Mouse (Mus musculus) retina, embryonic 14.5 days (tissue): ENCODE results near the gene Rab37.
A peak's percentile ranks its signal among the peaks of the same experiment; 100 is the strongest.

Experiments used
- DNase-seq: peaks from one replicate; pipeline ENCODE4 v3.0.0-alpha.2; 2015; ENCODE audit warnings: low spot score

Rab37 gene

GRCm38 (mm10) chr11:115200520-115200919 lies 109.3 kb downstream of the Rab37 start:
- DNase-seq, result no peak

DNA sequence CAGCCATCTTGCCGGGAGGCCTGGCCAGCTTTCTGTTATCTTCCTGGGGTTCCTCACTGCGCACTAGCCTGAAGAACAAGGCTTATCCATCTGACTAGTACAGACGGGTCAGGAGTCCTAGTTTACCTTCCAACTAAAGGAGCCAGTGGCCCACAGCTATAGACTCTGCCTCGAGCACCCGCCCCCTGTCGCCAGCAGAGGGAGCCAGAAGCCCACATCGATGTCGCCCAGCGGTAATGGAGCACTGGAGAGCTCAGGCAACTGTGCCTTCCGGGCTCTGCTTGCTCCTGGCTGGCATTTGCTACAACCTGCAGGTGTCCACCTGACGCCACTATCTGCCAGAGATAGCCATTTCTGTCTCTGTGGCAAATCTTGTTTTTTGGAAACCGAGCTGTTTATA lies 111.1 kb downstream of the Rab37 start:
- peak; percentile 90 for DNase-seq

DNA sequence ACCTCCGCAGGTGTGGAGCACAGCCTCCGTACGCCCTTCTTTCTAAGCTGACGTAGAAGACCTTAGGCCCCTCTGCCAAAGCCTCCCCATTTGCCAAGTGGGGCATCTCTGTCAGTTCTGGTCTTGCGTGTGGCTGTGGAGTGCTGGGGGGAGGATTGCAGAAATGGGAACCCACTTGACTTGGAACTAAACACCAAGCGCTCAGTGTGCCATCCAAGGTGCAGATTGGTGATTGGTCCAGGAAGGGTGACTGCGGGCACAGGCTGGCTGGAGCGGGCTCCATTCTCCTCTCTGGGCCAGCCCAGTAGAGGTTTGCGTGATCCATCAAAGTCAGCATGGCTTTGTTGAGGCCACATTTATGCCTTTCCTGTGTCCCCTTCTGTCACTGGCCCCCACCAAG lies 111.5 kb downstream of the Rab37 start:
- no peak for DNase-seq

DNA sequence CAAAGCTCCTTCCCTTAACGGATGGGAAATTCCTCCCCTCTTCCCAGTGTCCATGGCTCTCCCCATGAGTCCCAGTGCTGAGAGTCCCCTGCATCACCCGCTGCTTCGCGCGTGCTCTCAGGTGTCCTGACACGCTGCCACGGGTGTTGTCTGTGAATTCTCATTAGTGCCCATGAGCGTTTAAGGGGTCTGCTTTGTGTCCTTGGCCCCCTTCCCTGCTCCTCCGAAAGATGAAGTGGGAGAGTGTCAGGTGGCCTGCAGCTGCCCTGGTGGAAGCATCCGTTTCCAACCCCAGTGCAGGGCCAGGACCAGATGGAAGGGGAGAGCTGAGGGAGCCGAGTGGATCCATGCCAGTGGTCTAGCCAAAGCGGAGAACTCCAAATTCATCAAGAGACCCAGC lies 116.9 kb downstream of the Rab37 start:
- no peak for DNase-seq

- DNase-seq, result no peak
Observed at GRCm38 (mm10) chr11:115208776-115209732, 117.8 kb downstream of the Rab37 start.

DNA sequence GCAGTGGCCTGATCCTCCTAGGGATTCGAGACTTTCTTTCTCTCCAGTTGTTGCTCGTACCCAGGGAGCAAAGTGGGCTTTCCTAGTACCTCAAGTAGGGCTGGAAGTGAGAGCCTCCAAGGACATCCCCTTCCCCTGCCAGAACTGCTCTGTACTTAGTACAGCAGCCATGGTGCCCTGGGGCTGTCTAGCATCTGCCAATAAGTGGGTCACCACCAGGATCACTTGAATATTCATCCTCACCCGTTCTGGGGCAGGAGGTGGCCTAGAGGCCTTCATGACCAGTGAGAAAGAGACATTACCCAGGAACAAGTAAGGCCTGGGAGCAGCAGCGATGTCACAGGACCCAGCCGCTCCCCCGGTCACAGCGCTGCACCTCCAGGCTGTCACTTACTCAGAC lies 118.7 kb downstream of the Rab37 start:
- peak; percentile 61 for DNase-seq
